Comparison of ENCODE assay signal across 24 mouse cellular contexts in the genomic region with DNA sequence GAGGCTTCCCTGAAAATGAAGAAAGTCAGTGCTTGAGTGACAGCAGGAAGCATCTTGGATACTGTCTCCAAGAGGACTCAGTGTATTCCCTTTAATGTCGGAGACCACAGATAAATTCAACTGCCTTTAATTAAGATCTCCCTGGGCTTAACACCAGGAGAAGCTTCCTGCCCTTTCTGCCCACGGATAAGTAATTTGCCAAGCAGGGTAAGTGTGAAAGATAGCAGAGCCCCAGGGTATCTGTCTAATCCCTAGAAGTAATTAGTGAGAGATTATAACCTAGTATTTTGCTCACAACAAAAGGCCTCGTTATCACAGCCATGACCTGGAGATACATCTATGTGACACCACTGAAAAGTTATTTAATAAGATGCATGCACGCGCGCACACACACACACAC.
"Had no signal": no experiment of that assay in that cellular context is flagged by ENCODE, and none has a peak within 500 bp of the region (broad histone marks: within the 10 kb centered on the region; RNA-seq: fewer than 3 reads in every experiment).

No protein-coding gene starts in this region.

- H3K4me2 ChIP-seq: heart, embryonic 11.5 days; heart, embryonic 13.5 days; heart, embryonic 15.5 days; hindbrain, embryonic 13.5 days; kidney, embryonic 15.5 days; limb, embryonic 12.5 days had no signal

- H3K27me3 ChIP-seq: heart, embryonic 13.5 days; heart, embryonic 15.5 days; hindbrain, embryonic 13.5 days; kidney, embryonic 15.5 days had no signal

- H3K36me3 ChIP-seq: heart, embryonic 13.5 days; heart, embryonic 15.5 days; hindbrain, embryonic 13.5 days; kidney, embryonic 15.5 days; limb, embryonic 10.5 days; limb, embryonic 12.5 days had no signal

- H3K27ac ChIP-seq: heart, adult 2 months; heart, embryonic 13.5 days; heart, embryonic 15.5 days; hindbrain, embryonic 13.5 days; kidney, embryonic 15.5 days; kidney, postnatal 0 days; limb, embryonic 10.5 days; limb, embryonic 12.5 days had no signal

- ATAC-seq: hindbrain, embryonic 16.5 days; intestine, embryonic 16.5 days had no signal

- H3K9me3 ChIP-seq: heart, embryonic 13.5 days; heart, embryonic 15.5 days; hindbrain, embryonic 13.5 days; kidney, embryonic 15.5 days; limb, embryonic 10.5 days; limb, embryonic 12.5 days had no signal

- H3K4me1 ChIP-seq: heart, embryonic 13.5 days; heart, embryonic 15.5 days; kidney, embryonic 15.5 days; limb, embryonic 12.5 days had no signal

- DNase-seq: gastrocnemius, postnatal 14 days; gastrocnemius, postnatal 36 days; heart, adult 11 months; heart, adult 2 months; heart, postnatal 14 days; heart, postnatal 36 days; kidney, adult 11 months; kidney, adult 2 months; kidney, adult 9 months; kidney, postnatal 14 days; kidney, postnatal 36 days; layer of hippocampus, adult 9-11 months; layer of hippocampus, postnatal 36 days; liver had no signal

- H3K4me3 ChIP-seq: heart, adult 2 months; heart, embryonic 13.5 days; heart, embryonic 15.5 days; hindbrain, embryonic 13.5 days; kidney, embryonic 15.5 days; limb, embryonic 10.5 days; limb, embryonic 12.5 days had no signal

- H3K9ac ChIP-seq: heart, embryonic 13.5 days; heart, embryonic 15.5 days; hindbrain, embryonic 13.5 days; kidney, embryonic 15.5 days; limb, embryonic 12.5 days had no signal
